Mouse (Mus musculus) urinary bladder, postnatal 25 days (tissue): ENCODE measurements at regions not wholly inside any gene's neighbourhood (a gene's known extent, or its start where the extent isn't known, plus 50 kb on each side); places are given as distances from the start of the nearest gene placed in this dataset.

Source experiments
- DNase-seq: peaks from one replicate; pipeline ENCODE4 v3.0.0; 2022; ENCODE audit warnings: low spot score

DNA sequence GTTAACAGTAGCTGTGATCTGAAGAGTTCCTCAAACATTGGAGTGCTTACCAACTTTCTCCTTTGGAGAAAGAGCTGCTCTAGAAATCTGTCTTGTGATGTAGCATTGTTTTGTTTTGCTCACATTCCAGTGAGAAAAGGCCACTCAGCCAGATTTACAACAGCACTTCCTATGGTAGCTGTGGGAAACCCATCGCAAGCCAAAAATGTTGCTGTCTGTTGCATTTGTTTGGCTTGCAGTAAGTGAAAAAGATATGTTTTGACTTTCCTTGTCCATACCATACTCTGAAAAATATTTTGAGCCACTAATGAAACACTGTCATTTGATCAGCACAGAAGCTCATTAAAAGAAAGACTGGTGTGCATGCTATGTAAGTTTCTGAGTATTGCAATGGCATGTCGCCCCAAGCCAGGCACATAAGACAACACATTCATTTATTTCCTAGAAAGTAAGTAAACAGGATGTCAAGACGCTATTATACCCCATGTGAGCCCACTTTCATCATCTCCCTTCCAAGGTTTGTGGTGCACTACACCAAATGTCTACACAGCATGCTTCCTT, 66.2 kb downstream of the Car2 start:
- DNase-seq: no peak

DNA sequence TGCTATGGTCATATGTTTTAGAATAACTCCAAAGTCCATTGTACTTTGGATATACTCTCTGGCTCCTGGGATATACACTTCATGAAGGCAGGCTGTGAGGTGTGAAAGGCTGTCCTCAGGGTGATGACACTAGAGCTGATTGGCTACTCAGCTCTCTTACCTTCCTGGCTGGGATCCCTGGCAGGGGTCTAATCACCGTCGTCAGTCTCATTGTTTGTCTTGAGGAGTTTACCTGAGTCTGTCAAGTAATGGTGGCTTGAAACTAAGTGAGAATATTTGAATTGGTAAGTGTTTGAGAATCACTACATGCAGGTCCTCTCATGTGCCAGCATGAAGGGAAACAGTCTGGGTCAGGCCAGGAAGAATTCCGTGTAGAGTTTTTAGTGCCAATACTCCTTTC, 66.9 kb downstream of the Car2 start:
- DNase-seq: no peak

GRCm38 (mm10) chr3:14957481-14957880, 71.4 kb downstream of the Car2 start:
- no peak for DNase-seq

DNA sequence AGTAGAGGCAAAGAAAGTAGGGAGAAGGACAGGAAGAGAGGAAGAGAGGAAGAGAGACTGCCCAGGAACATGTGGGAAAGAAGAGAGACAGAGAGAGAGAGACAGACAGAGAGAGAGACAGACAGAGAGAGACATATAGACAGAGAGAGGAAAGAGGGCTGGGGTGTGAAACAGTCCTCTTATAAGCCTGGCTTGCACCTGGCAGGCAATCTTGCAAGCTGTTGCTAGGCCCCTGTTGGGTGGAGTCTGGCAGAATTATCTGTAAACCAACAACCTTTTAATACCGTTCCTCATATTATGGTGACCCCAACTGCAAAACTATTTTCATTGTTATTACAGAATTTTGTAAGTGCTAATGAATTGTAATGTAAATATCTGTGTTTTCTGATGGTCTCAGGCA, 72.2 kb downstream of the Car2 start:
- DNase-seq: no peak

GRCm38 (mm10) chr3:14959586-14959985, 73.5 kb downstream of the Car2 start:
- DNase-seq: no peak

- no peak for DNase-seq
Observed at GRCm38 (mm10) chr3:14964795-14965194, 78.7 kb downstream of the Car2 start.

DNA sequence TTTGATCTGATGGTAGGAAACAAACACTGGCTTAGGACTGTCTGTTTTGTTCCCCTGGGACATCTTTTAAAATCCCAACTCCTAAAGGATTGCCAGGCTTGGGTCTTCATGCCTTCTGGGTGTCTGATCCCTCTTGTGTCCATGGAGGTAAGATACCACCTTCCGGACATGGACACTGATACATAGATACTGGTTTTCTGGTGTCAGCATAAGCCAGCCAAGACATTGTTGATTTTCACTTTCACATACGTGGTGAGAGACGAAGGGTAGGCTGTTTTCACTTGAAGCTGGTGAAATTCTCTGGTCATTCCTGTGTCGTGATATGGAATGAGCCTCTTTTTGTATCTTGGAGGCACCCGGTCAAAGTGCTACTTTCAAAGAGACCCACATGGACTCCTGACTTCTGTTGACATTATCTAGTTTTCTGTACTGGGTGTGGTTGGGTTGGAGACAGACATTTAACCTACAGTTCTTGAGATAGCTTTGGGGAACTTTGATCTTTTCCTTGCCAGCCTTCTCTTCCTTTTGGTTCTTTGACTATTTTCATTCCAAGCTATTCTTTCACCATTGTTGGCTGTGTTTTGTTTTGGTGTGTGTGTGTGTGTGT, 79.5 kb downstream of the Car2 start:
- no peak for DNase-seq

DNA sequence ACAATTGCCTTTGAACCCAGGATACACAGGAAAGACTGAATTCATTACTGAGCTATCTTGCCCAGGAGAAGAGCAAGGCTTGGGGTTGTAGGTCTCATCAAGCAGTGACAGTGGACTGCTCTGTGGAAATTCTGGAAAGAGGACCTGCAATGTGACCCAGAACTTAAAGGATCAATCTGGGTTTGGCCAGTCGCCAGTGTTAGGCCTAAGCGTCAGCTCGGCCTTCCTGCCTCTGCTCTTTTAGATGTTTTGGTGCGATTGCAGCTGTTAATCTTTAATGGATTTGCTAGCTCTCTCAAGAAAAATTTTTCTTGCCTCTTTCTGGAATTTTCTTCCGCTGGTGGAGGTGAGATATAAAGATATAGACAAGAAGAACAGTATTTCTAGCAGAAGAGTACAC, 81.2 kb downstream of the Car2 start:
- no peak for DNase-seq

GRCm38 (mm10) chr3:14968345-14968744, 82.3 kb downstream of the Car2 start:
- no peak for DNase-seq

GRCm38 (mm10) chr3:14969698-14970097, 83.6 kb downstream of the Car2 start:
- no peak for DNase-seq

DNA sequence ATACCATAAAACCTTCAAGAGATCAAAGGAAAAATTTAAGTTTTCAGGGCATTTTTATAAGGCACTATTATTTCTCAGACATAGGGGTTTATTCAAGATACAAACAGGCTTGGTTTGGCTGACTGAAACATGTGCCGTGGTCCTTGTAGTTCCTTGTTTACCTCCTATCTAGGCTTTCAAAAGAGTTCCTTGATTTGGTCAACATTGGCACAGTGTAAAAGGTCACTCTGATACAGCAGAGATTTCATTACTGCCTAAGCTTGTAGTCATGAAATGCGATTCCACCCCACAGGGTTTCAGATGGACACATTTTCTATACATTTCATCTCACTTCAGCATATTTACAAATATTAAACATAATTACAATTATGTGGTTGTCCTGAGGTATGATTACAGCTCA, 85.6 kb downstream of the Car2 start:
- DNase-seq: no peak

DNA sequence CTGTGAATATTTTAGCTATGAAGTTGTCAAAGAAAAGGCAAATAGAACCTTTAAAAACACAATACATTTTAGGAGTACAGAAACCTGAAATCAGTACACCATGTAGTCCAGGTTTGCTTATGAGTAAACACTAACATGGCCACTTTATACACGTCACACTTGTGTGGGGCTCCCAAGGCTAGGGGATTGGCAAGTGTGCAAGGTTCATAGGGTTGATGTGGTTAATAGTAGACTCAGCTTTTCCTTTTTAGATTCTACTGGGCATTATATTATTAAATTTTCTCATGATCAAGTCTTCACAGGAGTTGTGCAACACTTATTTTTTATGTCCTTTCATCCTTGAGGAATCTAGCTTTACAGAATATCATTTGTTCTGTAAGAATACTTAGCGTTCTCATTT, 88.7 kb downstream of the Car2 start:
- DNase-seq: no peak

DNA sequence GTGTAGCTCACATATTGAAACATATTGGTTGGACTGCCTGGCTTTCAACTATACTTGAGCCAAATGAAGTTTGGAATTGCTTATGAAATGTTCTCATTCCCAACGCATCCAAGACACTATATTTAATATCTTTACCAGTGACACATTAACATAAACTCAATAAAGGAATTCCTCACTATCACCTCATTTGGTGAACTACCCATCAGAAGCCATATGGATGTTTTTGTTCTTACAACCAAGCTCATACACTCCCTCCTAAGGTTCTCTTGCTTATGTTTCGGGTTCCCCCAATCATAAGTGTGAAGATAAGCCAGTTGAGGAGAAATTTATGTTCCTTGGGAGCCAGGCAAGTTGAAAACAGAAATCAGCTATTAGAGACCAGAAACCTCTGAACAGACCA, 89.1 kb downstream of the Car2 start:
- no peak for DNase-seq

- DNase-seq: no peak
Observed at GRCm38 (mm10) chr3:14979116-14979613, 93.1 kb downstream of the Car2 start.

GRCm38 (mm10) chr3:14989635-14990034, 103.6 kb downstream of the Car2 start:
- no peak for DNase-seq

GRCm38 (mm10) chr3:14993936-14994335, 107.9 kb downstream of the Car2 start:
- no peak for DNase-seq

- DNase-seq: no peak
Observed at GRCm38 (mm10) chr3:14997241-14997640, 111.2 kb downstream of the Car2 start.

GRCm38 (mm10) chr3:14998521-14998920, 112.4 kb downstream of the Car2 start:
- no peak for DNase-seq

GRCm38 (mm10) chr3:14999411-14999810, 113.3 kb downstream of the Car2 start:
- DNase-seq: no peak

DNA sequence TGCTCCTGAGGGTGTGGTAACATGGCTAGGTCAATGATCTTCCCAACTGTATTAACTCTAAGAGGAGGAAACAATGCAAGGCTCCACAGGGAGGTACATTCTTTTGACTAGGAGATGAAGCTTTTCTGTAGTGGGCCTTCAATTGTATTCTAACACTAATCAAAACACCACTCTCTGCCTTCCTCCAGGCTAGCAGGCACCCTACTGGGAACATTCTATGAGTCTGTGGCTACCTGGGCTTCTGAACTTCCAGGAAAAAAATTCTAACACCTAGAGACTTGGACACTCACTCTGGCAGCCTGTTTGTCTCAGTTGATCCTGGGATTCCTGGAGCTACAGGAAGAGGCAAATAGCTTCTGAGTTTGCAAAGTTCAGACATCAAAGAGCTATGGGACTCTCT, 113.8 kb downstream of the Car2 start:
- DNase-seq: no peak

GRCm38 (mm10) chr3:15000657-15001056, 114.6 kb downstream of the Car2 start:
- no peak for DNase-seq

GRCm38 (mm10) chr3:15007821-15008220, 121.7 kb downstream of the Car2 start:
- DNase-seq: no peak

DNA sequence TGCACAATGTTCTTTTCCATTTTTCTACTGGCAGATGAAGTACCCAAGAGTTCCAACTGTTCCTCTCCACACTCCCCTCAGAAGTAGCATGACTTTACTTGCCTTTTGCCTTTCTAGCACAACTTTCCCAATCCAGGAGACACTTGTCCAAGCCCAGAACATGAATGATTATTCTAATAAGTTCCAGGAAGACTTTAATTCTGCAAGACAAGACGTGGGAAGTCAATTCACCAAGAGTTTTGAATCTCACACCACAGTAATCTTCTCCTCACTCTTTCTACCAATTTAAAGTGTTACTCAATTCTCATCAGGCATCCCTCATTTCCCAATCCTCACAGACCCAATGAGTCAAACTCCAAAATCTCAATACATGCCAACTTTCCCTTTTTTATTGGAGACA, 122.4 kb downstream of the Car2 start:
- no peak for DNase-seq

DNA sequence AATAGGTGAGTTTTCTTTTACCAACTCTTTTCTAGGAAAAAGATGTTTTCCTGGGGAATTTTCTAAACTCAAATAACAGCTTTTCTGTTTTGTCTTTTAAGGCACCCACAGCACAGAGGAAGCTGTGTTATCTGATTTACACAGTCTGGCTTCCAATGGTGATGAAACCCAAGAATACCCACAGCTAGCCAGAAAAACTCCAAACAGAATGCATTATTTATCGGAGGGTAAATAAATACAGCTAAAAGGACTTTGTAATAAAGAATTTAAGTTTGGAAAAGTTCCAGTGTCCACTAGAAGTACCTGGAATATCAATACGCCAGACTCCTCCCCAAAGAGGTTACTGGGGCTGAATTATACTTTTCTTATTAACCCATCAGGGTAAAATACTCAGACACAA, 123.7 kb downstream of the Car2 start:
- no peak for DNase-seq
